Mouse (Mus musculus) cerebellum, postnatal 14 days (tissue): ENCODE data around the gene 1190002N15Rik.

Experiments
- DNase-seq, 2 experiments: peaks; one replicate each; pipeline ENCODE4 v3.0.0; 2021; ENCODE audit warnings: mixed read lengths in 2 of 2

Gene 1190002N15Rik

DNA sequence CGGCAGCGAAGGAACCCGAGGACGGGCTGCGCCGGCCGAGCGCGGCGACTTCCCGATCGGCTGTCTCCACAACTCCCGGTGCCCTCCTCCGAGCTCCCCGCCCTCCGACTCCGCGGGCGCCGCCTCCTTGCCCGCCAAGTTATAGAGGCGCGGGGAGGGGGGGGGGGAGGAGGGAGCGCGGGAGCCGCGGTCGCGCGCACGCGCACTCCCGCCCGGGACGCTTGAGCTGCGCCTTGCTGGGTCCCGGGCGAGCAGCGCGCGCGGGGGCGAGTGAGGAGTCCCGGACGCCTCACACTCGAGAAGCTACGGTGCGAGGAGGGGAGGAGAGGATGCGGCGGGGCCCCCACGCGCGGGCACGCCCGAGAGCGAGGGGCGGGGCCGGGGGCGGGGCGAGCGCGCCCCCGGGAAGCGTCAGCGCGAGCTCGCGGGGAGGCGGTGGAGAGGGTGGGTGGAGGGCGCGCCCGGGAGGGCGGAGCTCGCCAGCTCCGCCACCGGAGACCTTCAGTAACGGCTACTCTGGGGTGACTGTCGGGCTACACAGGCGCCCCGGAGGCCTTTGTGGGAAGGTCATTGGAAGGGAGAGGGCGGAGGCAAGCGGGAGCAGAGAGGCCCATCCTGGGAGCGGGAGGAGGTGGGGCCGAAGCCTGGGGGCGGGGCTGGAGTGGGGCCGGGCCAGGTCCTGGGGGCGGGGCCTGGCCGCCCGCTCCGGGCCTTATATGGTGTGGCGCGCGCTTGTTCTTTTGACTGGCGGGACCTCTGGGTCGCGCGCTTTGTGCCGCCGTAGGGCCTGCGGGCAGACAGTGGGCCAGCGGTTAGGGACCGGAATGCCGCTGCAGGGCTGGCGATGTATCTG is at the start of gene 1190002N15Rik:
Gene 1190002N15Rik, minus strand, starts transcription at position 112 of the 853 bp plus-strand sequence.
- peak; percentile 97 for DNase-seq

DNA sequence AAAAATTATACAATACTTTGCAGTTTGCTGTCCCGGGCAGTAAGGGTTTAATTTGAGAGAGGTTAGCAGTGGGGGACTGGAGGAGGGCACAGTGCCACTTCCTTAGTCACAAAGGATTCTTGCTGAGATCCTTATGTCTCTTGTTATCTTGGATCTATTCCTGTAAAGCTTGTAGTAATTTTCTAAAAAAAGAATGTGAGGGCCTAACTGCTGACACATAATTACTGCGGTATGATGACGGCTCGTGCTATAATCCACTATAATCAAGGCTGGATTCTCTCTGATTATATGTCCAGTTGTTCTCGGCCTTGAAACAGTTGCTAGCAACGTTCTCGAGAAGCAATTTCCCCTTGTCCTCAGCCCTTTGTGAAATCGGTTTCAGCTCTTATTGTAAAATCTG is 44.4 kb upstream of the 1190002N15Rik start:
- DNase-seq = peak; percentile 74 to 82

DNA sequence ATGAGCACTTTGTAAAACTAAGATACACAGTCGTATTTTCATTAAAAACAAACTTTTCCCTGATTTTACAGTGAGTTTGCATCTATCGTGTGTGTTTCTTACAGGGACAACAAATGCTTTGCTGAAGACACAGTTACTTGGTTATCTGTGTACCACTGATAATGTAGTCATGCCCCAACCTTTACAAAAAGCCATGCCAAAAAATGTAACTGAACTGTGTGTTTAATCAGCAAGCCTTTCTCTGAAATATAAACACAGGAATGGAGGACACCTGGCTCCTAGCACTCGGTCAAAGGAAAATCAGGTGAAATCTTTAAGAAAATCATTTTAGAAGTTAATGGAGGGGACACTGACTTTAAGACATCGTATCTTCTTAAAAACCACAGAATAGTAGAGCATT is 43.8 kb upstream of the 1190002N15Rik start:
- peak in 1 of 2 experiments; percentile 18 for DNase-seq

DNA sequence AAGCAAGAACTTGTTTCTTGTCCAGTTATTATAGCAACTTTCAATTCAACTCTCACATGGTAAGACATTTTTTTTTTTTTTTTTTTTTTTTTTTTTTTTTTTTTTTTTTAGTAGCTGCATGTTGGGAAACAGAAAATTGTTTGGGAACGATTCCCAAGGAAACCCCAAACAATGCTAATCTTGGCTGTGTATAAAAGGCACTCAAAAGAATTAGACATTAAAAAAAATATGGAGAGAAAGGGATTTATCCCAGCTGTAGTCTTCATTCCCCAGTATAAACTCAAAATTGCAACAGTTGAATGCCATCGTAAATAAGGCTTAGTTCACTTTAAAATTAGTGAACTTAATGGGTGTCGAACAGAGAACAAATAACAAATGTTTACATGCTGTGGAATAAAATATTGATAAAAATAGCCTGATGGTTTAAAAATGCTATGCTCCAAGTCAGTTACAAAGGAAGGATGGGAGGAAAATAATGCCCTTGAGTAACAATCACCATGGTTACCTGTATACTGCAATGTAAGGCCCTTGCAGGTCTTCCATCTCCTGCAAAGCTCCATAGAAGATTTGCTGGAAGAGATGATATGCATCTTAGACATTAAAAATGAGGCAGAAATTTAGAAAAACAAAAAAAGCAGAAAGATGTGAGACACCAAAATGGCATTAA is 42.3 kb upstream of the 1190002N15Rik start:
- DNase-seq = no peak

DNA sequence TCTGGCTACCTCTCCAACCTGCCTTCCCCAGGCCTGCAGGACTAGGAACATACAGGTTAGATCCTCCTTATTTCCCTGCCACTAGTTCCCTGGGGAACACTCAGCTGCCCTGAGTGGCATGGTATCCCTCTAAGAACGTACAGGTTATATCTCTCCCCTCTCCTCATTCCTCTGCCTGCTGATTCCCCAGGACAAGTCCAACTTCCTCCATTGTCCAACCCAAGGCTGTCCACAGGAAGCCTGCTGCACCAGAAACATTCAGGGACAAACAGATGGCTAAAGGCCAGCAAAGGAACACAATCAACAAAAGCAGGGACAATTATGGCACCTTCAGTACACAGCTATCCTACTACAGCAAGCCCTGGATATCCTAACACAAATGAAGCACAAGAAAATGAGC is 33.9 kb upstream of the 1190002N15Rik start:
- no peak for DNase-seq

DNA sequence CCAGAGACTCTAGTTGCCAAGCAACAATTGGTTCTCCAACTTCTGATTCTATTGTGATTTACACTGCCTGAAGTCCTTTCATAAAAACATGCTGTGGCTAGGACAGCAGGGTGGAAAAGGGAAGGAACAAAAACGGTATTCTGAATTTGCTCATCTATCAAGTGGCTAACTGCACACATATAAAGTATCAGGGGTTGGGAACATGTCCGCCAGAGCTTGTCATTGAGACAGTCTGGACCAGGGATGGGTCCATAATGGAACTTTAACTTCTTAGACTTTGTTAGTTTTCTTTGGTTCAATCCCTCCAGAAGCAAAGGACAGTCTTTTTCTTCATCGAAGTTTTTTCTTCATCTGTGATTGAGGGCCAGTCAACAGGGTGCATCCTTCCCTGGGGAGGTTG is 30.5 kb upstream of the 1190002N15Rik start:
- no peak for DNase-seq

DNA sequence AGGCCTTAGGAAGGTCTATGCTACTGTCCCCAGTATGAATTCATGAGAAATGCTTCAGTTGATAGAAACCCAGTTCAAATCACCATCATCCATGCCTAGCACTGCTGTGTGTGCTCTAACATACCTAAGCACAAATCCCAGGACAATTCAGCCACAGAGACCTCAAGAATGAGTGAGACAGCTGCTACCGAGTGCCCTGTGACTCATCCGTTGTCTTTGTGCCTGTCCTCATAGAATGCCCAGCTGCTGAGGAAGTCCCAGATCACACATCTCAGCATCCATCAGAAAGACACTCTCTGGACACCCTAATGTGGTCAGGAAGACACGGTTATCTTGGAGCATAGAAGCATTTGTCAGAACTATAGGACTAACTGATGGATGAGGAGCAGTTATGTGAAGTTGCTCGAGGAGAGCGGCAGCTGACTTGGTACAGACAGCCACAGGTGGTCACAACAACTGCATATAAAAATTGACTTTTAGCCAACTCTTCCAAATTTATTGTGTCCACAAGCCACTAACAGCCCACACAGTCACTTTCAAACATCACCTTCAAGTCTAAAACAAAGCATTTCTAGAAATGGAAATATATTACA is 29.9 kb upstream of the 1190002N15Rik start:
- DNase-seq = no peak

DNA sequence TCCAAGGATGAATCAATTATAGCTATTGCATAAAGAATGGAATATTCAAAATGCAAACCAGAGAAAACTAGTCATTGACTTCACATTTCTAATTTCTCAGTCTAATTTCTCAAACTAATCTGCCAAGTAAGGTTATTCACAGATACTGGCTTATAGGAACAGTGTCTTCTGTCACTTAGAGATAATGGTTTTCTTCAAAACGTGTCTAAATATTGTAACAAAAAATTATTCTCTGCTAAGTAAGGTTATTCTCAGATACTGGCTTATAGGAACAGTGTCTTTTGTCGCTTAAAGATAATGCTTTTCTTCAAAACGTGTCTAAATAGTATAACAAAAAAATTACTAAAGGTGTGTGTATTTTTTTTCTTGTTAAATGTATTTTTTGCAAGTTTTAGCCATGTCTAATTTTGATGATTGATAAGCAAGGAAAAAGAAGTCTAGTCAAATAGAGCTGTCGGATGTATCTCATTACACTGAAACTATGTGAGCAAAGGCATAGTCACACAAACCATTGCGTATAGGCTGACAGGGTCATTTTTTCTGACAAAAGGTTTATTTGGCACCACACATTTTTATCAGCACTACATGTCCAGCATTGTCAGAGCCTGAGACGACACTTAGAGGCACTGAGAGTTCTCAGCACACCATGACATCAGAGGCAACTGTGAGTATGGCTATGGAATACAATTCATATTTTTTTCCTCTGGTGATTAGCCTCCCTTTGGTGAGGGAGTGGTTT is 19.1 kb upstream of the 1190002N15Rik start:
- DNase-seq = no peak

DNA sequence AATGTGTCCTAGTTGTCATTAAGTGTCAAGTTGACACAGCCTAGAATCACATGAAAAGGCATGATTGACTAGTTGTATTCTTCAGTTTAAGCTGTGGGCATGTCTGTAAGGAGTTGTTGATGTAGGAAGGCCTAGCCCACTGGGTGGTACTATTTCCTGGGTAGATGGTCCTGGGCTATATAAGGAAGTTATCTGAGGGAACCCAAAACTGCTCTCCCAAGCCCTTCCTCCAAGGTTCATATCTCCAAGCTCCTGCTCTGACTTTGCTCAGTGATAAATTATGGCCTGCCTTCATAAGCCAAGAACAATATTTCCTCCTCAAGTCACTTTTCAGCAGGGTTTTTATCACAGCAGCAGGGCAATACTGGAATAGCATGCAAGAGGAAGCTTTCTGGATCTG is 18.4 kb upstream of the 1190002N15Rik start:
- no peak for DNase-seq

DNA sequence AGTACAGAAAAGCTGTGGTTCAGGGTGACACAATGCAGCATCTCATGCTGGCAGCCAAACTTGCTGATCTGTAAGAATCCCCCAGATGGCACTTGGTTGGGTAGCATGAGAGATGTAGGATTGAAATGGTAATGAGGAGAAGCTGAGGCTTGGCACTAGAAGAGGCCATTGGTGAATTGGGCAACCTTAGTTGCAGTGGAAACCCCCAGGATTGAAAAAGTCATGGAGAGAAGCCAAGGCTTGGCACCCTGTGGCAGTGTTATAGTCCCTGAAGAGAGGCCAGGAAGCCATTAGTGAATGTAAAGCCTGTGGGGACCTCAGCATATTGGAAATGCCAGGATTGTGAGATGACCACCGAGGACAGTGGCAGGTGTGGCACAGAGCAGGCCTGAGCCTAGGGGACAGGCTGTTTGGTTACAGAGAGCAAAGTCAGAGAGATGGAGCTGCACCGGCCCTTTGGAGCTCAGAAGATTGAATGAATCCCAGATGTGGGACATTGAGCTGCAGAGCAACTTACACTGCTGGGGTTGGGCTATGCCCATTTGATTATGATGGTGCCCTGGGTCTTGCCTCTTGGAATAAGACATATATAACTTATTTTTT is 12.7 kb upstream of the 1190002N15Rik start:
- peak in 1 of 2 experiments; percentile 10 for DNase-seq

DNA sequence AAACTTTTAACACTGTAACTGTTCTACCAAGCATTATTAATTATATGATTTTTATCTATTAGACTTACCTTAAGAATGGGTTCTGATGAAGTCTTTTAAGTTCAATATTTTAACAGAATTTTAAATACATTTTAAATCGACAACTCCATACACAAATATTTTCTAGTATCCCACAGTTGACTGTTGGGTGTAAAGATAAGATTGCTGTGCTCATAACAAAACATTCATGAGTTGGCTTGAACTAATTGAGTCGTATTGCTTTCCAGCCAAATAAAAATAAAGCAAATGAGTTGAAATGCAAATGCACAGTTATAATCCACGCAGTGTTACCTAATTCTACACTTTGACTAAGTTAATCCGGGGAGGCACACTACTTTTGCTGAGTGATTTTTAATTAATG is 6.0 kb upstream of the 1190002N15Rik start:
- DNase-seq = no peak

DNA sequence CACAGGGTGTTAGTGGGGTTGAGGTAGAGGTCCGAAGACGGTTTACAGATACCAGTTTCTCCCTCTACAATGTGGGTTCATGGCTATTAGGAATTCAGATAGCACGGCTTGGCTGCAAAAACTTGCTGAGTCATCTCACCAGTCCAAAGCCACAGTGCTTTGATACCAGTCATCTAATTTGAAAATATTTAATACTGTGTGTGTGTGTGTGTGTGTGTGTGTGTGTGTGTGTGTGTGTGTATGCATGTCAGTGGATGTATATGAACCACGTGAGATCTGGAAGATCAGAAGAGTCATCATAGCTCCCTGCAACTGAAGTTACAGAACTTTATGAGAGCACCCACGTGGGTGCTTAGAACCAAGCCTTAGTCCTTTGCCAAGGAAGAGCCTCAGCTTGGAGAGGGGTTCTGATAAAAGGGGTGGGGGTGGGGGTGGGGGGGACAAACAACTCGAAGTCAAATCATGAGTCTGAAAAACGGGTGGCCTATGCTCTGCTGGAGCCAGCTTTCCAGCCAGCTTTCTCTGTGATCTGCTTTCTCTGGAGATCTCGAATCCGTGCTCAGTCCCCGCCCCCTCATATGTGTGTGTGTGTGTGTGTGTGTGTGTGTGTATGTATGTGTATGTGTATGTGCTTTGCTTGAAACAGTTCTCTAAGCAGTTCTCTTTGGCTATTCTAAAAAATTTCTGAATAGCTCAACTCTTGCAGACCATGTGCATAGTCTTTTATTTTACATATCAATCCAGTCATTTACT is 2.6 kb upstream of the 1190002N15Rik start:
- DNase-seq = peak in 1 of 2 experiments; percentile 25

DNA sequence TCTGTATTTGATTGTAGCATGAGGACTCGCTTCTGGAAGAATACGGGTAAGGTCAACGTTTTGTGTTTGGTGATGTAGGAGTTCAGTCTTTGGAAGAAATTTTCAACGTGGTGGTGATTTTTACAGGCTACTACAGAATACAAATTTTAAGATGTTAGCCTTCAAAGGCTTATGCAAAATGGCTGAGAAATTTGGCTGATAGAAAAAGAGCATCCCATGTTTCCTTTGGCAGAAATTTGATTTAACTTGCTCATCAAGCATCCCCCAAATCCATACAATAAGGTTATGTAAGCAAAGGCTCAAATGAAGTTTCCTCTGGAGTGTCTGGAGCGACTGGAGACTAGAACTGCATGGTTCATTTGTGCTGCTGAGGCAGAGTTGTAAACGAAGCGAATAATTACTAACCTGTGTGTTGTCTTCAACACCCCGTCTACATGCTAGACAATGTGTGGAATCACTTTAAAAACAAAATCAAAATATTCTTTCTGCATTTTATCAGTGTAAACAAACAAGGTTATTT is 1.5 kb upstream of the 1190002N15Rik start:
- peak in 1 of 2 experiments; percentile 16 for DNase-seq

DNA sequence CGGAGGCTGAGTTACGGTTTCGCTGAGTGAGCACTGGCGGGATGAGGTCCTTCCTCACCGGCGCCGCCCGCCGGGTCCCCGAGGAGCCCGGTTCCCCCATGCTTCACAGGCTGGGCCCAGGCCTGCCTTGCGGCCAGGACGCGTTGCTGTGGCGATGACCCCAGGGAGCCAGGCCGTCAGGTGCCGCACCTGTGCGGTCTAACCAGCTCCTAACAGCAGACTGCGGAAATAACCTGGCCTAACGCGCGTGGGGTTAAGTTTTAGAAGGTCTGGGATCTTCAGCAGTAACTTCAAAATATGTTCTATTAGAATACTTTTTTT is 902 bp upstream of the 1190002N15Rik start:
- DNase-seq = no peak

DNA sequence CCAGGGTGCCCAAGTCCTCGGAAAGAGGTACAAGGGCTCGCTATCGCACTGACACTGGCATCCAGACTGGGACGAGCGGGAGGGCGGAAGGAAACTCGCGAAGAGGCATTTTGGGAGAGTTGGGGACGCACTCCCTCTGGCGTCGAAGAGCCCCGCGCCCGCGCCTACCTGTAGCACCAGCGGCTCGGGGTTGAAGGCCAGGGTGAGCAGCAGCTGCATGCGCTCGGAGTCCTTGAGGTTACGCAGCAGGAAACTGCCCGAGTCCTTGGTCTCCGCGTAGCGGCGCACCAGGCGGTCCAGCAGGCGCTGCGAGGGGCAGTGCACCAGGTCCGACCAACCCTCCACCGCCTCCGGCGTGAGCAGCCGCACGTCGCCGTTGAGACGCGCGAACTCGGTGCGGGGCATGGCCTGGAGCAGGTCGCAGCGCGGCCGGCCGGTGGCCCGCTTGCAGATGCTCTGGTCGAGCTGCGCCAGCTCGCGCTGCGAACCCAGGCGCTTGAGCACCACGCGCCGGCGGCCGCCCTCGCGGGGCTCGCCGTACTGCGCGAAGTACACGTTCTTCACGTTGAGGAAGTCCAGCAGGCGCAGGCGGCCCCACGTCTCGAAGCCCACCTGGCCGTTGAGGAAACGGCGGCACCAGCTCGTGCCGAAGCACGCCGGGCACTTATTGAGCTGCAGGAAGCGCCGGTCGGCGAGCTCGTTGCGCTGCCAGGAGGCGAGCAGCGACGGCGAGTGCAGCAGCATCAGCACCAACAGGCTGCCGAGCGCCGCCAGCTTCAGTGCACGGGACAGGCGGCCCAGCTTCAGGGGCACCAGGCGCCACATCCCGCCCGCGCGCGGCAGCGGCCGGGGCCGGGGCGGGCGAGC is 597 bp downstream of the 1190002N15Rik start:
- DNase-seq = peak; percentile 79 to 80

DNA sequence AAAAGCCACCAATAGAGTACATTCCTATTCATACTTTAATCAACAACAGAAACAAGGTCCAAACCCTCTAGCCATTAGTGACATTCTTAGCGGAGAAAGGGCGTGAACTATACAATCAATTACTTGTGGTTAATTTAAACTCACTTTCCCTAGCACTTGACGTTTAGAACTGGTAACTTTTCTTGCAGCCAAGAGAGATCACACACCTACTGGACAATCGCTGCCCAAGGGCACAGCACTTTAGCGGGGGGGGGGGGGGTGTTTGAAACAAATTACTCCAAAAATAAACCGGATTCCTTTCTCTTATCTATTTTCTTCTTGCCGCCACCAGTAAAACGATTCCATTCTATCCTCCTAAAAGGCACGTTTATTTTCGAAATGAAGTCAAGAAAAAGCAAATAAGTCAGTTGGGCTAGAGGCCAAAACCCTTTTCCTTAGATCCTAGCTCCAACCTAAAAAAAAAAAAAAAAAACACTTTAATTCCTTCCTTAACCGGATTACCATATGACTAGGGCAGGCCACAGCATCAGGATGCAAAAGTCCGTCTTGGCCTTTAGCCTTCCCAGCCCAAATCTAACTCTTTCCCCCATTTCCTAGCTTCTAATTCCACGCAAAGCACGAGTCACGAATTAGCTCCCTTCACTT is 1.5 kb downstream of the 1190002N15Rik start:
- DNase-seq = peak in 1 of 2 experiments; percentile 30

DNA sequence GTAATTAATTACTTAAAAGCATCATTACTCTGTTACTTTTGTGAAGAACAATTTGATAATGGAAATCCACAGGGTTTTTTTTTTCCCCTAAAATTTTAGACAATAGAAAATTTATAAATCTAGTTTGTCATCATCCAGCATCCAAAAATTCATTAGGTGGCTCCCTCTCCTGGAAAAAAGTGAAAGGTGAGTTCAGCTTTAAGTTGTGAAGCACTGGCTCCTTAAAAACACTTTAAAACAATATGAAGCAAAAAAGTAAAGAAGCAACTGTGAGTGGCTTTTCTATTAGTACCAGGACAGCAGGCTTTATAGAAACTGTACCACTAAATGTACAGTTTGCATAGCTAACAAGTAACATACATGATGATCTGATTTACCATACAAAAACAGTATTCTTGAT is 3.1 kb downstream of the 1190002N15Rik start:
- peak; percentile 43 to 61 for DNase-seq

DNA sequence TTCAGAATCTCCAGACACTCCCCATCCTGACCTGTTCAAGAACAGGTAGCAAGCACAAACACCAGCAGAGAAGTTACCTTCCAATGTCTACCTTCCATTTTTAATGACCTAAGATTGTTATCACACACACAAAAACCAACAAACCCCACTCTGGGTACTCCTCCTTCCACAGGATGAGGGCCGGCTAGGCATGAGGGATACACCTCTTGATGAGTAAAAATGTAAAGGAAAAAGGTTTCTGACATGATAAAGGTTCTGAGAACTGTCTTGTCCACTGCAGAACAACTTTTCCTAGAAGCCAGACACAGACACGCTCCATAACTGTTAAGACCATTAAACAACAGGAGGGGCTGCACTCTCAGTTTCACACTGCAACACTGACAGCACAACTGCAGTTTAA is 3.7 kb downstream of the 1190002N15Rik start:
- DNase-seq = peak in 1 of 2 experiments; percentile 50

DNA sequence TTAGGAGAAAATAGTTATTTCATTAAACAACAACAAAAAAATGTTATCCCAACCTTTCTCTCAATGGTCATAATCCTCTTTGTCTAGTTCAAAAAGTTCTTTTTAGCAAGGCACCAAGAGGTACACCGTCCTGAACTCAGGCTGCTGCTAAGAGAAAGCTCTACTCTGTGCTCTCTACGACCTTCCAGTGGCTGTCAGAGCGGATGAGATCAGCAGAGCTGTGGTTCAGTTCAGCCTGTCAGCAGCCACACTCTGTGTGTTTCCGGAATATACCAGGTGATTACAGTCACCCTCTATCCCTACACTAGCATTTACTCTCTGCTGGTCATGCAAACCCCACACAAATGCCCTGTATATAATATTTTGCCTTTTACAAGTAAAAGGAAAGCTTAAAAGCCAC is 4.2 kb downstream of the 1190002N15Rik start:
- DNase-seq = peak; percentile 46 to 66

DNA sequence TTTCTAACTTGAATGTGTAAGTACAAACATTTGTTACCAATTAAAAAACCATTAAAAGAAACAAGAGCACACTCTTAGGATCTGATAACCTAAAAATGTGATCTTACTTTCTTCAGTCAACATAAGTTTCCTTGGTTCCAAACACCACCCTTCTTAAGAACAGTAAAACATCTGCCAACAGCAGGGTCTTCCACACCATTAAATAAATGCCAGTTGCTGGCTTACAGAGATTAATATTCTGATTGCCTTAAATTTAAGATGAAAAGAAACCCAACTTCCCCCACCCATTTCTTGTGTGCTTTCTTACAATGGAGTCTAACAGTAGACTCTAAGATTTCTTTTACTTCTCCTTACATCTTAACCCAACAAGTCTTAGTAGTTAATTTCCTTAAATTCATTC is 7.9 kb downstream of the 1190002N15Rik start:
- no peak for DNase-seq
